Mouse (Mus musculus) adrenal gland, adult 18-20 months (tissue): ENCODE results near the gene Aadac. TPM values are rescaled to one million over a fixed set of nuclear protein-coding genes. Genes with fewer than 3 reads are reported as not detected.

Experiments
- DNase-seq, 2 experiments: peaks; one replicate each; pipeline ENCODE4 v3.0.0; 2021 to 2022; ENCODE audit warnings: low spot score in 2 of 2
- long read RNA-seq, 2 experiments: library from polyadenylated mRNA; stranded (forward); transcript quantifications; one replicate each; pipeline ENCODE4 v2.0.0; 2021
- total RNA-seq, 2 experiments: library from RNA; stranded (reverse); gene quantifications; 1 replicate in 1 of 2; 2 replicates in 1 of 2; pipeline ENCODE4 v1.2.3; 2021

Gene Aadac
- total RNA-seq, result not detected
- long read RNA-seq, experiment 1, result 0 reads
- long read RNA-seq, experiment 2, result 0 reads

DNA sequence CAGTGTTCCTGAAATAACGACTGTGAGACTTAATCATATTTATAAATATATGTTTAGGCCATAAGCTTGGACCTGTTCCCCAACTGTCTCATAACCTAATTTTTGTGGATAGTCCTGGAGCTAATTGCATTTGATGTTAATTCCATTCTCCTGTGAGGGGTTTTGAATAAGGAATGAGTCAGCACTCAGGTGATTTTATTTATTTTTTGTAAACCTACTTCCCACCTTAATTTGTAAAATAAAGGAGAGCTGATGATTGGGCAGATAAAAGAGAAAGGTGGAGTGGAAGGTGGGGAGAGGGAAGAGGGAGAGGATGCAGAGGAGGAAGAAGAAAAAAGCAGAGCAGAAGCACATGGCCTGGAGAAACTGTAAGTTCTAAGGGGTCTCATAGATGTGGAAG, at the start of gene Aadac:
Aadac (plus strand) TSS at position 301 of the 400 bp plus-strand sequence.
- no peak for DNase-seq

DNA sequence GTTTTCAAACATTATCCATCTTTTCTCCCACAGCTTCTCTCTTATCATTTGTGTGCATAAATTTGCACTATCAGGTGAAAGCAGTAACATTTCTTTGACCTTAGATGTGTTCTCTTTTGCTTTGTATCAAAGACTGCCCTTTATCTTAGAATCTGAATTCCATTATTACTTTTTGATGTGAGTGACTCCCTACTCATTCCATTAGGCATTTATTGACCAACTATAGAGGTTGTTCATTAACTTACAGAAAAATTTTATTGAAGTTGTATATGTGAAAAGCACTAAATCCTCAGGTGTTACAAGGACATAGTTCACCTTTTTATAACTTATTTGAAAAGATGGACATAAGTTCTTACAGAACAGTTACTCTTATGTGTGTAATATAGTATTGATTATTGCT, 21.9 kb upstream of the Aadac start:
- no peak for DNase-seq

DNA sequence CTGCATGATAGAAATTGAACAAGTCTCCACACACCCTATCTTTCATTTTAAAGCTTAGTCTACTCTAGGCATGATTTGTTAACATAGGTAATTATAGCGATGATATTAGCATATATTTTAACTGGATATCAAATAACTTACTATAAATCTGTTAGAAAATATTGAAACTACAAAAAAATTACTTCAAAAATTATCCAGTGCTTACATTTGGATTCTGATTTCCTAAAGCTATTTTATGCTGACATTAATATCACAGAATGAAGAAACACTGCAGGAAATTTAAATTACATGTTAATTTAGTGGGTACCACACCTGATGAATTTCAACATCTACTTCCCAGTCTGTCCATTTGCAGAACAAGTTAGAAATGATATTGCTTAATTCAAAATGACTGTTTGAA, 19.1 kb upstream of the Aadac start, which contains the start of gene Aadacl2:
Aadacl2 (plus strand) TSS at position 301 of the 400 bp plus-strand sequence.
- no peak for DNase-seq

- no peak for DNase-seq
Observed at GRCm38 (mm10) chr3:60031511-60031910, 6.0 kb downstream of the Aadac start.

DNA sequence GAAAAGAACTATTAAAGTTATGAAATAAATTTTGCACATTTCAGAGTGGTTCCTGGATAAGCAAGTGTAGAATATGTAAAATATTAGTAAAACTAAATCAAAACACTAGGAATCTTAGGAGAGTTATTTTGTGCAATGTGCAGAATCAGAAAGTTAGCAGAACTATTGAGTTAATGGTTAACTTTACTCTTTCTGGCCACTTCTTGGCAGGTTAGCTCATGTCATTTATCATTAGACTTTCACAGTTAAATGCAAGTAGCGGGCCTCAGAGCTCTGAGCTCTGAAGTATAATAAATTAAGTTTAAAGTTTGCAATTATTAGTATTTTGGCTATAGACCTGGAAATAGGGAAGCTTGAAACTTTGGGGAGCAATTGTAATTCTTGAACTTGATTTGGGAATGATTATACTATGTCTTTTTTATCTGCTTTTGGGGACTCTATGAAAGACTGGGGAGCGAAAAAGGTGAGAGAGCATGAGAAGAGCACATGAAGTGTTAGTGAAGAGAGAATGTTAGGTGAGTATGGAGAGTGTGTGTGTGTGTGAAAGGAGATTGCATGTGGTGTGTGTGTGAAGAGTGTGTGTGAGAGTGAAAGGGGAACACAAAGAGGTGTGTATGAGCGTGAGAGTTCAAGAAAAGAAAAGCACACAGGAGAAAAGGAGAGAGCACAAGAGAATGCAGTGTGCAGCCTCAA, 20.9 kb downstream of the Aadac start:
- DNase-seq, result no peak

DNA sequence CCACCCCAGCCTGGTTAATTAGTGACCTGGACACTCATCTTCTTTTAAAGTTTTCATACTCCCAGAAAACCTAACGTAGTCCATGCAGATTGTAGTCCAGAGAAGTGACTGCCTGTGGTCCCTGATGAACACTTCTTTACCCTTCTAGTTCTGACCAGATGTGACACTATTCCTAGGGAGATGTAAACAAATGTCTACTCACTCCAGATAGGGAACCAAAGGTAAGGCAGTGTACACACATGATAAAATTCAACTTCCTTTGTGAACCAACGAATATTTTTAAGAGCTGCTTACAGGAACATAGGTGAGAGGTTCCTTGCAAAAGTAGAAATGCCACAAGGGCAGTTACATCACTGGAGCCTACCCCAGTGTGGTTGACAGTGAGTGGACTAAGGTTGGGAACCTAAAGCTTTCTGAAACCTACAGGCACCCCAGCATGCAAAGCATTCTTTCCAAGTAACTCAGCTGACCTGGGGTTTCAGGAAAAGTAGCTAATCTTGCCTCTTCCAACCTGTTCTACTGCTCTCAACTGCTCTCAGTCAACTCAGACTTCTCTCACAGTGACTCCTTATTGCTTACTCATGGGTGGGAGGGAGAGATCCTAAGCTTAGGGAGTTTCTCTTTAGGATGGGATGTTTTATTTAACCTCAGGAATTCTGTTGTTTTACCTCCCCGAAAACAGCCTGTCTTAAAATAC, 27.9 kb downstream of the Aadac start:
- DNase-seq, result no peak

DNA sequence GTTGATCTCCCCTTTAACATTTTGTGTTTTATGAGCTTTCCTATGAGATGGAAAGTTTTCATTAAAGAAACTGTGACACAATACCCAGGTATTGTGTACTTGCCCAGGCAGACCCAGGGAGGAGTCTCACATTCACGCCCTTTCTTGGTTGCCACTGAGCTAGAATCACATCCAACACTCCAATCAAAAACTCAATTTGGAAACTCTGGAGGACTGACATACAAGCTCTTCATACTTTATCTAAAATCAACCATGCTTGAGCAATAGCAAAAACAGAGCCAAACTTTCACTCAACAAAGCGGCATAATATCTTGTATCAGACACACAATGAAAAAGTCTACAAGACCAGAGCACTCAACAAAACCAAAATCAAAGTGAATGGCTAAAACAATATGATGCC, 28.4 kb downstream of the Aadac start:
- DNase-seq, result no peak

DNA sequence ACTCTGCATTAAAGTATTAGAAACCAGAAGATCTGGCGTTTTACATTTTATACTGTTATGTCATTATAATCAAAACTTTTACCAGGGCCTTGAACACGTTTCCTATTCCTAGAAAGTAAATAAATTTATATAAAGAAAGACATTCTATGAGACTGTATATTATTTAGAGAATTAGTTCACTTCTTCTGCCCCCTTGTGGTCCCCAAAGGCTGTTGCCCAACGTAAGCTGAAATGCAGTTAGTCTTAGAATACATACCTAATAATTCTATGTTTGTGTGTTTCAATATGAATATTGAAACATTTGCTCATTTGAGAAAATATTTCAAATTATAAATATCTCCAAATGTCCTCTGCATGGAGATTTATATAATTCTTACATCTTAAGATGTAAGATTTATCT, 30.9 kb downstream of the Aadac start:
- DNase-seq, result no peak

GRCm38 (mm10) chr3:60057070-60057808, 31.7 kb downstream of the Aadac start:
- DNase-seq, result no peak

- no peak for DNase-seq
Observed at GRCm38 (mm10) chr3:60057809-60058082, 32.2 kb downstream of the Aadac start.

DNA sequence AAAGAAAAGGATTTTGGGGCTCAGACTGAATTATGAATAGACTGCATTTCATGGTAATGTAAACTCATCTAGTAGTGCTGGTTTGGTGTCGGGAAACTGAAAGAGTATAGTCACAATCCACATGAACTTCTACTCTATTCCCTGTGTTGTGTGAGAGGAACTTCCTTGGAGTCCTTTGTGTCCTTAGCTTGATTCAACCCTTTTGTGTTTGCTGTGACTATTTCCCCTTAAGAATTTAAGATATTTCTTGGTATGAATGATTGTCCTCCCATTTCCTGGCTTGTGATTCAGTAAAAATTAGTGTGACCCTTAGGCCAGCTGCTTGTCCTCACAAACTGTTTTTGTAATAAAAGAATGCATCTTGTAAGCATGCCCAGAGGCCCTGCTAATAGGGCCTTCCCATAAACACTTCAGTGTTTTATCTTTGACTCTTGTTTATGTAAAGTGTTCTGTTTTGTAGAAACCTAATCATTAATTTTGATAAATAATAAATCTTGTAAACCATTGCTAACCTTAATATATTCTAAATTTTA, 53.4 kb downstream of the Aadac start:
- no peak for DNase-seq

- DNase-seq, result no peak
Observed at GRCm38 (mm10) chr3:60080572-60080971, 55.1 kb downstream of the Aadac start.

GRCm38 (mm10) chr3:60081648-60082047, 56.1 kb downstream of the Aadac start, which contains the start of gene Sucnr1:
TSS of gene Sucnr1 (plus strand) at chr3:60081869.
- DNase-seq, result no peak

DNA sequence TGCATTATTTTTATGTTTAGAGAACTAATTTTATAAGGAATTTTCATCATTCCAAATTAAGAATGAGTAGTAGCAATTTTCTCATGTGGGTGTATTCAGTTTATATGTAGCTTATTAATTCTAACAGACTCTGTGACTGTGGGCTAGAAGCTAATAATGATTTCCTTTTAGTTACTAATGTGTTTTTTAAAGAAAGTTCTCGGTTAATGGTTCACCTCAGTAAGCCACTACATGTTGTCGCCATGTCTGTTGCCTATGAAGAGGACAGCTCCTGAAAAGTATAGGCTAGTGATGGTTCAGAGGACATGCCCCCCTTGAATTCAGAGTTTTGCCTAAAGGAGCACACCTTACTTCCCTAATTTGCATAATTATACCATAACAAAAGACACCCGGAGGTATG, 57.2 kb downstream of the Aadac start:
- no peak for DNase-seq

DNA sequence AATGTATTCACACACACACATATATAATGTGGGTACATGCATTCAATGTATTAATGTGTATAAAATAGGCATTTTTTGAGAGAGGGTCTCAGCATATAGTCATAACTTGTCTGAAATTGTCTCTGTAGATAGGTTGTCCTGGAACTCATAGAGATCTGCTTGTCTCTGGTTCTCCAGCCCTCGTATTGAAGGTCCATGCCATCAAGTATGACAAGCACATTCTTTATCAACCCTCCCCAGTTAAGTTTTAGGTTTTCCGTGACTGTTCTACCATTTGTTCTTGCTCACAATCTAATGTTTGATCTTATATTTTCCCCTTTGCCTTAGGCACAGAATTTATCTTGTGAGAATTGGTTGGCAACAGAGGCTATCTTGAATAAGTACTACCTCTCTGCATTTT, 60.2 kb downstream of the Aadac start:
- DNase-seq, result no peak

Other genes starting within 250 kb of the Aadac start
- not detected for gene Gm8298, start 164.7 kb upstream of the Aadac start, total RNA-seq
- not detected for gene C130079G13Rik, start 100.5 kb upstream of the Aadac start, total RNA-seq
- not detected for gene Aadacl2, start 19.0 kb upstream of the Aadac start, total RNA-seq
- 1 to 10 TPM in 1 of 2 experiments, not detected in 1; 6.5 TPM for gene Sucnr1, start 56.2 kb downstream of the Aadac start, total RNA-seq